12 mouse cellular contexts compared by ENCODE assay signal in genomic region chr10:61905308-61905707, GRCm38 (mm10).
DNase-seq lines count a peak whose midpoint lies in the region; ATAC-seq and TF ChIP-seq lines count a peak whose summit lies in the region.
"Had no signal": no experiment of that assay in that cellular context is flagged by ENCODE, and none has a peak within 500 bp of the region (broad histone marks: within the 10 kb centered on the region; RNA-seq: fewer than 3 reads in every experiment).

No protein-coding gene starts in this region.

- H3K9ac ChIP-seq in intestine, embryonic 14.5 days (ENCODE audit: low read length), result no peak overlapping the region
- H3K9ac ChIP-seq in intestine, postnatal 0 days (ENCODE audit: low read depth, low read length), result no peak overlapping the region
- no peak overlapping the region for H3K9ac ChIP-seq in embryonic facial prominence, embryonic 14.5 days (ENCODE audit: low read depth, low read length)
- H3K9ac ChIP-seq in stomach, embryonic 14.5 days (replicated peaks; ENCODE audit: low read depth, low read length), result no peak overlapping the region

- peak overlapping the region; percentile 20; the same call in 1 of the 2 replicates for H3K4me2 ChIP-seq in intestine, embryonic 14.5 days (ENCODE audit: low read length)
- no peak overlapping the region for H3K4me2 ChIP-seq in intestine, postnatal 0 days (replicated peaks; ENCODE audit: low read depth)
- H3K4me2 ChIP-seq in embryonic facial prominence, embryonic 14.5 days (ENCODE audit: low read depth, low read length), result no peak overlapping the region
- no peak overlapping the region for H3K4me2 ChIP-seq in stomach, embryonic 14.5 days (replicated peaks; ENCODE audit: low read depth, low read length)

- peaks cover 28% of the 10 kb centered on the region for H3K4me1 ChIP-seq in intestine, embryonic 14.5 days (replicated peaks; ENCODE audit: control insufficient read depth, insufficient read depth, low read length)
- no peaks in the 10 kb centered on the region for H3K4me1 ChIP-seq in intestine, postnatal 0 days (replicated peaks; ENCODE audit: control insufficient read depth, insufficient read depth, low read length)
- H3K4me1 ChIP-seq in embryonic facial prominence, embryonic 14.5 days (ENCODE audit: control insufficient read depth, insufficient read depth, low read length), result 0 out of 2 replicates have a peak, but pooled peaks cover 4% of the 10 kb centered on the region
- H3K4me1 ChIP-seq in stomach, embryonic 14.5 days (ENCODE audit: control insufficient read depth, insufficient read depth, low read length), result peaks cover 12% of the 10 kb centered on the region; the same call in 1 of the 2 replicates

- peak; percentile 57; the same call in 1 of the 2 replicates for ATAC-seq in intestine, embryonic 14.5 days (replicated peaks; ENCODE audit: low FRiP score, low TSS enrichment, low read depth)
- ATAC-seq in intestine, postnatal 0 days, result no peak
- ATAC-seq in embryonic facial prominence, embryonic 14.5 days (ENCODE audit: low read depth), result no peak
- 0 out of 2 replicates have a peak, but pooled peaks have one; percentile 25 for ATAC-seq in stomach, embryonic 14.5 days (ENCODE audit: insufficient number of reproducible peaks, insufficient read depth, low FRiP score, low read depth)
- ATAC-seq in CD4-positive, CD25-positive, alpha-beta regulatory T cell, adult 4 months, result no peak

- 0 out of 2 replicates have a peak, but pooled peaks cover 3% of the 10 kb centered on the region for H3K27me3 ChIP-seq in intestine, embryonic 14.5 days (replicated peaks; ENCODE audit: control insufficient read depth, insufficient read depth, low read length)
- H3K27me3 ChIP-seq in intestine, postnatal 0 days (replicated peaks; ENCODE audit: control insufficient read depth, insufficient read depth, low read length), result no peaks in the 10 kb centered on the region
- H3K27me3 ChIP-seq in embryonic facial prominence, embryonic 14.5 days (replicated peaks; ENCODE audit: control insufficient read depth, insufficient read depth, low read length), result no peaks in the 10 kb centered on the region
- H3K27me3 ChIP-seq in stomach, embryonic 14.5 days (ENCODE audit: control insufficient read depth, insufficient read depth, low read length), result no peaks in the 10 kb centered on the region

- no peak overlapping the region for H3K4me3 ChIP-seq in intestine, embryonic 14.5 days (ENCODE audit: low read depth, low read length)
- no peak overlapping the region for H3K4me3 ChIP-seq in intestine, postnatal 0 days (ENCODE audit: low read depth, low read length)
- H3K4me3 ChIP-seq in embryonic facial prominence, embryonic 14.5 days (ENCODE audit: low read depth, low read length), result no peak overlapping the region
- H3K4me3 ChIP-seq in stomach, embryonic 14.5 days (ENCODE audit: low read depth, low read length), result no peak overlapping the region
- H3K4me3 ChIP-seq: hindbrain, embryonic 10.5 days had no signal

- TF ChIP-seq CTCF in intestine, postnatal 0 days (IDR thresholded peaks at IDR 0.05; ENCODE audit: low read depth), result no peak

- H3K9me3 ChIP-seq in intestine, embryonic 14.5 days (ENCODE audit: control insufficient read depth, low read length), result 0 out of 2 replicates have a peak, but pooled peaks cover 3% of the 10 kb centered on the region
- no peaks in the 10 kb centered on the region for H3K9me3 ChIP-seq in intestine, postnatal 0 days (ENCODE audit: control insufficient read depth)
- H3K9me3 ChIP-seq in embryonic facial prominence, embryonic 14.5 days (ENCODE audit: control insufficient read depth, low read length), result no peaks in the 10 kb centered on the region
- H3K9me3 ChIP-seq in stomach, embryonic 14.5 days (ENCODE audit: control insufficient read depth, low read depth, low read length), result no peaks in the 10 kb centered on the region; the same call in 1 of the 2 replicates

- peak overlapping the region; percentile 82 for H3K27ac ChIP-seq in intestine, embryonic 14.5 days (ENCODE audit: low read depth)
- no peak overlapping the region for H3K27ac ChIP-seq in intestine, postnatal 0 days (ENCODE audit: low read depth, low read length)
- H3K27ac ChIP-seq in embryonic facial prominence, embryonic 14.5 days (replicated peaks; ENCODE audit: low read depth, low read length), result no peak overlapping the region
- H3K27ac ChIP-seq in stomach, embryonic 14.5 days (ENCODE audit: low read length), result peak overlapping the region; percentile 75; the same call in 1 of the 2 replicates

- H3K36me3 ChIP-seq in intestine, embryonic 14.5 days (ENCODE audit: control insufficient read depth, insufficient read depth, low read length), result no peaks in the 10 kb centered on the region
- no peaks in the 10 kb centered on the region for H3K36me3 ChIP-seq in intestine, postnatal 0 days (ENCODE audit: control insufficient read depth, insufficient read depth)
- H3K36me3 ChIP-seq in embryonic facial prominence, embryonic 14.5 days (ENCODE audit: control insufficient read depth, insufficient read depth, low read length), result no peaks in the 10 kb centered on the region
- no peaks in the 10 kb centered on the region for H3K36me3 ChIP-seq in stomach, embryonic 14.5 days (ENCODE audit: control insufficient read depth, insufficient read depth, low read length)
- H3K36me3 ChIP-seq: hindbrain, embryonic 10.5 days had no signal

- 30% methylated on average over 8 of the region's 8 CpGs for WGBS in intestine, embryonic 14.5 days
- 48% methylated on average over 8 of the region's 8 CpGs for WGBS in intestine, postnatal 0 days
- WGBS in embryonic facial prominence, embryonic 14.5 days, result 28% methylated on average over 8 of the region's 8 CpGs
- WGBS in stomach, embryonic 14.5 days, result 23% methylated on average over 8 of the region's 8 CpGs

- no peak for DNase-seq in intestine, embryonic 14.5 days (ENCODE audit: low spot score)
- peak; percentile 72 for DNase-seq in embryonic facial prominence, embryonic 14.5 days (ENCODE audit: low spot score)
- DNase-seq in kidney, postnatal 4 days, result peak; percentile 62 to 73
- DNase-seq in adrenal gland, postnatal 4 days (ENCODE audit: low spot score in 2 of 2), result no peak
- DNase-seq: adrenal gland, postnatal 36 days; cerebellum, adult 8-10 months; left cerebral cortex, postnatal 4 days; thymus, postnatal 25 days had no signal

Comparison
In these comparisons a context has a peak if more than half of its experiments do, and no peak if none do; other contexts are left out.
1. ATAC-seq: peak in intestine, embryonic 14.5 days (single experiment) and stomach, embryonic 14.5 days (single experiment); none in intestine, postnatal 0 days (single experiment), embryonic facial prominence, embryonic 14.5 days (single experiment) and CD4-positive, CD25-positive, alpha-beta regulatory T cell, adult 4 months (single experiment).
2. H3K27ac ChIP-seq: peak in intestine, embryonic 14.5 days (single experiment) and stomach, embryonic 14.5 days (single experiment); none in intestine, postnatal 0 days (single experiment) and embryonic facial prominence, embryonic 14.5 days (single experiment).
3. DNase-seq: peak in embryonic facial prominence, embryonic 14.5 days (single experiment) and kidney, postnatal 4 days (2 of 2); none in intestine, embryonic 14.5 days (single experiment) and adrenal gland, postnatal 4 days (0 of 2).